ENCODE assay signal across 20 mouse cellular contexts in the genomic region with DNA sequence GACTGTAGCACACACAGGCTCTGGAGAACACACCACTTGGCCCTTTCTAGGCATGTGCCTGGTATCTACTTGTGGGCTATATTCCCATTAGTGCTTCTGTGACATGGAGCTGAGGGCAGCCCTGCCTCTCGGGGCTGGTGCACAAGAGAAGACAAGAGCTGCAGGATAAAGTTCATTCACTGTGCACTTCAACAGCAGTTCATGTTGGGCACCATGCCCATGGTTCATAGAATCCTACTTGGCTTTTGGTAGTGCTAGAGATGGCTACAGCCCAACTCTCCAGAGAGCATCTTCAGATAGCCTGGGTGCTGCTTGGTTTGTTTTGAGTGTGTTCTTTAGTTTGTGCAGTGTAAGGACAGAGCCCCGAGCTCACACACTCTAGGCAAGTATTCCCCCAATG.
A peak's percentile ranks its signal among the peaks of the same experiment; 100 is the strongest.
DNase-seq lines count a peak whose midpoint lies in the region; ATAC-seq and TF ChIP-seq lines count a peak whose summit lies in the region.
"Had no signal": no experiment of that assay in that cellular context is flagged by ENCODE, and none has a peak within 500 bp of the region (broad histone marks: within the 10 kb centered on the region; RNA-seq: fewer than 3 reads in every experiment).

No protein-coding gene starts in this region.

- H3K27me3 ChIP-seq in kidney, embryonic 15.5 days: no peaks in the 10 kb centered on the region
- no peaks in the 10 kb centered on the region for H3K27me3 ChIP-seq in kidney, embryonic 14.5 days (ENCODE audit: control insufficient read depth, insufficient read depth, low read length)
- H3K27me3 ChIP-seq in limb, embryonic 10.5 days (ENCODE audit: low read depth, poor library complexity, severe bottlenecking): no peaks in the 10 kb centered on the region
- H3K27me3 ChIP-seq: hindbrain, embryonic 12.5 days; stomach, embryonic 15.5 days had no signal

- ATAC-seq in kidney, embryonic 15.5 days (replicated peaks; ENCODE audit: low FRiP score): no peak
- ATAC-seq in kidney, embryonic 14.5 days (ENCODE audit: low FRiP score, low TSS enrichment): no peak
- ATAC-seq: intestine, embryonic 16.5 days had no signal

- H3K4me1 ChIP-seq in kidney, embryonic 15.5 days: peaks cover 23% of the 10 kb centered on the region
- peaks cover 3% of the 10 kb centered on the region for H3K4me1 ChIP-seq in kidney, embryonic 14.5 days (ENCODE audit: control insufficient read depth, insufficient read depth, low read length)
- H3K4me1 ChIP-seq in limb, embryonic 10.5 days: peaks cover 55% of the 10 kb centered on the region

- no peak overlapping the region for H3K4me3 ChIP-seq in gastrocnemius, adult 2 months
- no peak overlapping the region for H3K4me3 ChIP-seq in kidney, embryonic 15.5 days (replicated peaks)
- no peak overlapping the region for H3K4me3 ChIP-seq in kidney, embryonic 14.5 days (ENCODE audit: low read length)
- H3K4me3 ChIP-seq in limb, embryonic 10.5 days: no peak overlapping the region
- H3K4me3 ChIP-seq: embryonic facial prominence, embryonic 10.5 days; erythroblast, embryonic 14.5 days; hindbrain, embryonic 12.5 days; megakaryocyte, embryonic 14.5 days; stomach, embryonic 15.5 days had no signal

- DNase-seq in gastrocnemius, adult 2 months: peak; percentile 31
- no peak for DNase-seq in gastrocnemius, adult 8-10 months (ENCODE audit: low spot score in 2 of 2)
- peak; percentile 70 for DNase-seq in kidney, adult 18-20 months
- peak; percentile 92 for DNase-seq in adipocyte (ENCODE audit: low spot score)
- DNase-seq in limb, embryonic 10.5 days (ENCODE audit: low spot score): no peak
- DNase-seq: adrenal gland, postnatal 25 days; cerebellum, adult 9-11 months; liver; lung, embryonic 14.5 days; right cerebral cortex, adult 18-20 months; spleen, adult 18-20 months had no signal

- H3K9ac ChIP-seq in kidney, embryonic 15.5 days: no peak overlapping the region
- H3K9ac ChIP-seq in kidney, embryonic 14.5 days (ENCODE audit: low read depth, low read length): peak overlapping the region; percentile 15; the same call in 1 of the 2 replicates
- H3K9ac ChIP-seq: hindbrain, embryonic 12.5 days; lung, embryonic 14.5 days; stomach, embryonic 15.5 days had no signal

- TF ChIP-seq CTCF in gastrocnemius, adult 2 months (IDR thresholded peaks at IDR 0.05): no peak

- H3K9me3 ChIP-seq in kidney, embryonic 15.5 days (replicated peaks): no peaks in the 10 kb centered on the region
- no peaks in the 10 kb centered on the region for H3K9me3 ChIP-seq in kidney, embryonic 14.5 days (ENCODE audit: control insufficient read depth, low read length)
- no peaks in the 10 kb centered on the region for H3K9me3 ChIP-seq in limb, embryonic 10.5 days (replicated peaks)
- H3K9me3 ChIP-seq: embryonic facial prominence, embryonic 10.5 days; G1E; hindbrain, embryonic 12.5 days; megakaryocyte, embryonic 14.5 days; stomach, embryonic 15.5 days had no signal

- WGBS in kidney, embryonic 15.5 days: 84% methylated on average over 2 of the region's 2 CpGs
- 92% methylated on average over 2 of the region's 2 CpGs for WGBS in kidney, embryonic 14.5 days
- 87% methylated on average over 2 of the region's 2 CpGs for WGBS in limb, embryonic 10.5 days

- H3K4me2 ChIP-seq in kidney, embryonic 15.5 days: no peak overlapping the region
- H3K4me2 ChIP-seq in kidney, embryonic 14.5 days (replicated peaks; ENCODE audit: low read depth, low read length): no peak overlapping the region
- H3K4me2 ChIP-seq: hindbrain, embryonic 12.5 days; lung, embryonic 14.5 days; stomach, embryonic 15.5 days had no signal

- no peaks in the 10 kb centered on the region for H3K36me3 ChIP-seq in kidney, embryonic 15.5 days
- no peaks in the 10 kb centered on the region for H3K36me3 ChIP-seq in kidney, embryonic 14.5 days (ENCODE audit: control insufficient read depth, insufficient read depth, low read length)
- no peaks in the 10 kb centered on the region for H3K36me3 ChIP-seq in limb, embryonic 10.5 days
- H3K36me3 ChIP-seq: embryonic facial prominence, embryonic 10.5 days; hindbrain, embryonic 12.5 days; stomach, embryonic 15.5 days had no signal

- no peak overlapping the region for H3K27ac ChIP-seq in gastrocnemius, adult 2 months
- no peak overlapping the region for H3K27ac ChIP-seq in kidney, embryonic 15.5 days
- no peak overlapping the region for H3K27ac ChIP-seq in kidney, embryonic 14.5 days (ENCODE audit: low read depth, low read length)
- H3K27ac ChIP-seq in limb, embryonic 10.5 days: no peak overlapping the region
- H3K27ac ChIP-seq: embryonic facial prominence, embryonic 10.5 days; hindbrain, embryonic 12.5 days; stomach, embryonic 15.5 days had no signal

- intact Hi-C loops in gastrocnemius, adult 2 months (cut with DNase I): no loop called here

Comparison
In these comparisons a context has a peak if more than half of its experiments do, and no peak if none do; other contexts are left out.
1. DNase-seq: peak in gastrocnemius, adult 2 months (single experiment), kidney, adult 18-20 months (single experiment) and adipocyte (single experiment); none in gastrocnemius, adult 8-10 months (0 of 2) and limb, embryonic 10.5 days (single experiment).